ENCODE assay signal across 8 mouse cellular contexts in genomic region chr7:44589149-44589548, GRCm38 (mm10). TPM values are rescaled to one million over a fixed set of nuclear protein-coding genes. Genes with fewer than 3 reads are reported as not detected.
DNase-seq lines count a peak whose midpoint lies in the region; ATAC-seq and TF ChIP-seq lines count a peak whose summit lies in the region.

No protein-coding gene starts in this region.

- peak overlapping the region; percentile 55 for H3K9ac ChIP-seq in neural tube, embryonic 15.5 days (replicated peaks)

- no peak for TF ChIP-seq CTCF in E14TG2a.4 (conservative IDR thresholded peaks at IDR 0.05; ENCODE audit: low read length)
- TF ChIP-seq CTCF in bone marrow, adult 2 months (IDR thresholded peaks at IDR 0.05; ENCODE audit: control insufficient read depth, insufficient read depth, low read length), result no peak

- under 1% methylated on average over 33 of the region's 33 CpGs for WGBS in bone marrow, adult 2 months
- under 1% methylated on average over 32 of the region's 33 CpGs for WGBS in neural tube, embryonic 15.5 days

- no peaks in the 10 kb centered on the region for H3K9me3 ChIP-seq in E14TG2a.4 (ENCODE audit: low read length)
- no peaks in the 10 kb centered on the region for H3K9me3 ChIP-seq in neural tube, embryonic 15.5 days (replicated peaks)

- intact Hi-C loops in heart, postnatal 10 days (cut with DNase I), result no loop called here

- peak; percentile 15 for ATAC-seq in neural tube, embryonic 15.5 days (ENCODE audit: low FRiP score)

- TF ChIP-seq POLR2A in bone marrow, adult 2 months (IDR thresholded peaks at IDR 0.05; ENCODE audit: borderline replicate concordance, control insufficient read depth, low read depth, low read length), result 0 out of 2 replicates have a peak, but pooled peaks have one; percentile 19

- peaks cover 19% of the 10 kb centered on the region for H3K36me3 ChIP-seq in E14TG2a.4 (ENCODE audit: insufficient read depth, low read length)
- H3K36me3 ChIP-seq in neural tube, embryonic 15.5 days, result no peaks in the 10 kb centered on the region

- peak; percentile 3 for DNase-seq in fat pad, adult 2 months (ENCODE audit: extremely low read depth, low read depth, low spot score)
- DNase-seq in heart, postnatal 10 days, result peak; percentile 47 to 48
- peak; percentile 82 to 89 for DNase-seq in kidney, postnatal 4 days
- DNase-seq in lung, adult 18-20 months, result peak; percentile 89 to 94
- DNase-seq in thymus, postnatal 25 days, result peak; percentile 32

- H3K4me1 ChIP-seq in E14TG2a.4 (replicated peaks; ENCODE audit: low read depth, low read length), result peaks cover 65% of the 10 kb centered on the region
- peaks cover 1% of the 10 kb centered on the region for H3K4me1 ChIP-seq in bone marrow, adult 2 months (ENCODE audit: control insufficient read depth, insufficient read depth, low read length)
- peaks cover 72% of the 10 kb centered on the region for H3K4me1 ChIP-seq in neural tube, embryonic 15.5 days

- peaks cover 38% of the 10 kb centered on the region for H3K27me3 ChIP-seq in E14TG2a.4 (ENCODE audit: insufficient read depth, low read length)
- H3K27me3 ChIP-seq in neural tube, embryonic 15.5 days (replicated peaks), result peaks cover 17% of the 10 kb centered on the region

- no peak overlapping the region for H3K27ac ChIP-seq in bone marrow, adult 2 months (ENCODE audit: control insufficient read depth, insufficient read depth, low read depth, low read length, poor library complexity)
- peak overlapping the region; percentile 82 for H3K27ac ChIP-seq in neural tube, embryonic 15.5 days (replicated peaks)

- H3K4me3 ChIP-seq in E14TG2a.4 (replicated peaks; ENCODE audit: low read length), result peak overlapping the region; percentile 77
- H3K4me3 ChIP-seq in bone marrow, adult 2 months (replicated peaks; ENCODE audit: control insufficient read depth, low read depth, low read length), result peak overlapping the region; percentile 72
- H3K4me3 ChIP-seq in neural tube, embryonic 15.5 days (replicated peaks), result peak overlapping the region; percentile 73

- peak overlapping the region; percentile 90 for H3K4me2 ChIP-seq in neural tube, embryonic 15.5 days

RNA-seq across cellular contexts. Expression of gene Kcnc3, which starts 1.3 kb away (rescaled TPM):
- 1.1 and 3.9 TPM in 2 replicates for polyA plus RNA-seq in bone marrow, adult 2 months (2011; ENCODE audit: insufficient read depth, insufficient read length, low replicate concordance, missing spikeins)
- total RNA-seq in heart, postnatal 10 days (2021), result under 1 TPM; 0.35 to 0.36 TPM
- polyA plus RNA-seq in neural tube, embryonic 15.5 days (2015; fragmentation: Nextera tagmentation; extraction: Ambion mirVana), result 7.2 and 8.0 TPM in 2 replicates

RNA-seq across cellular contexts. Expression of gene Napsa, which starts 17.0 kb away (rescaled TPM):
- 21.1 and 49.7 TPM in 2 replicates for polyA plus RNA-seq in bone marrow, adult 2 months (2011; ENCODE audit: insufficient read depth, insufficient read length, low replicate concordance, missing spikeins)
- 1 to 10 TPM in 1 of 2 experiments, under 1 TPM in 1; 0.43 to 1.4 TPM for total RNA-seq in heart, postnatal 10 days (2021)
- 1.1 and 4.9 TPM in 2 replicates for polyA plus RNA-seq in neural tube, embryonic 15.5 days (2015; fragmentation: Nextera tagmentation; extraction: Ambion mirVana)

RNA-seq across cellular contexts. Expression of gene Nr1h2, which starts 35.4 kb away (rescaled TPM):
- polyA plus RNA-seq in bone marrow, adult 2 months (2011; ENCODE audit: insufficient read depth, insufficient read length, low replicate concordance, missing spikeins), result 87.8 and 123 TPM in 2 replicates
- 10 to 100 TPM; 45.1 to 49.0 TPM for total RNA-seq in heart, postnatal 10 days (2021)
- polyA plus RNA-seq in neural tube, embryonic 15.5 days (2015; fragmentation: Nextera tagmentation; extraction: Ambion mirVana), result 54.0 and 62.0 TPM in 2 replicates

RNA-seq across cellular contexts. Expression of gene Pold1, which starts 40.5 kb away (rescaled TPM):
- 147 and 216 TPM in 2 replicates for polyA plus RNA-seq in bone marrow, adult 2 months (2011; ENCODE audit: insufficient read depth, insufficient read length, low replicate concordance, missing spikeins)
- total RNA-seq in heart, postnatal 10 days (2021), result 10 to 100 TPM; 18.7 to 24.5 TPM
- polyA plus RNA-seq in neural tube, embryonic 15.5 days (2015; fragmentation: Nextera tagmentation; extraction: Ambion mirVana), result 18.8 and 38.9 TPM in 2 replicates

RNA-seq across cellular contexts. Expression of gene Spib, which starts 57.3 kb away (rescaled TPM):
- 25.0 and 55.6 TPM in 2 replicates for polyA plus RNA-seq in bone marrow, adult 2 months (2011; ENCODE audit: insufficient read depth, insufficient read length, low replicate concordance, missing spikeins)
- total RNA-seq in heart, postnatal 10 days (2021), result 1 to 10 TPM; 1.1 to 1.3 TPM
- polyA plus RNA-seq in neural tube, embryonic 15.5 days (2015; fragmentation: Nextera tagmentation; extraction: Ambion mirVana), result 7.5 TPM in 1 of 2 replicates, not detected in the other

Comparison
In these comparisons a context has a peak if more than half of its experiments do, and no peak if none do; other contexts are left out.
1. DNase-seq: peak in every context shown above with its lines; median percentile 92 in lung, adult 18-20 months; 86 in kidney, postnatal 4 days; 48 in heart, postnatal 10 days; 32 in thymus, postnatal 25 days; 3 in fat pad, adult 2 months.